Mouse (Mus musculus): ENCODE results near the gene Stk19.

DNA sequence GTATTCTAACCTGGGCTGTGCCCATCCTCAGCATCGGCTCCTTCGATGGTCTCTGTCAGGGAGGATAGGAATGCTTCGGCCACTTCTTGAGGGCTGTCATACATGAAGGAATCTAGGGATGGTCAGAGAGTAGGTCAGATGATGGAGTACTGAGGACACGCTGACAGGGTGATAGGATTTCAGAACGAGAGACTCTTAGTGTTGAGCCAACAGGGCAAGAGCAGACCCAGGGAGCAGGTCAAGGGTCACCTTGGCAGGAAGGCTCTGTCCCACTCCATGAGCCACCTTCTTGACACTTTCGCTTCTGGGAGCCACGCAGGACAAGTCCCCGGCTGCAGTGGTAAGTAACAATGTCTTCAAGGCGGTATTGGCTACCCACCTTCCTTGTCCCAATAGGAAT, 23.8 kb upstream of the Stk19 start:
- TF ChIP-seq CTCF (IDR thresholded peaks at IDR 0.05; ENCODE audit: low read depth) (no peak), EP300 (IDR thresholded peaks at IDR 0.05; ENCODE audit: low read depth) (no peak)

Measured in liver, embryonic 14.5 days (tissue).